Mouse (Mus musculus) inflammation-experienced regulatory T-cells (primary cell): ENCODE measurements around the gene Apbb2. TPM values are rescaled to one million over a fixed set of nuclear protein-coding genes. Genes with fewer than 3 reads are reported as not detected.

Experiments used
- polyA plus RNA-seq, 2 experiments: library from polyadenylated mRNA; unstranded; fragments of 100-300 nt; shearing (Covaris generic); gene quantifications; one replicate each; pipeline ENCODE4 v1.2.1; 2017

The Apbb2 gene
- 1 to 10 TPM; 3.2 to 5.2 TPM for polyA plus RNA-seq

DNA sequence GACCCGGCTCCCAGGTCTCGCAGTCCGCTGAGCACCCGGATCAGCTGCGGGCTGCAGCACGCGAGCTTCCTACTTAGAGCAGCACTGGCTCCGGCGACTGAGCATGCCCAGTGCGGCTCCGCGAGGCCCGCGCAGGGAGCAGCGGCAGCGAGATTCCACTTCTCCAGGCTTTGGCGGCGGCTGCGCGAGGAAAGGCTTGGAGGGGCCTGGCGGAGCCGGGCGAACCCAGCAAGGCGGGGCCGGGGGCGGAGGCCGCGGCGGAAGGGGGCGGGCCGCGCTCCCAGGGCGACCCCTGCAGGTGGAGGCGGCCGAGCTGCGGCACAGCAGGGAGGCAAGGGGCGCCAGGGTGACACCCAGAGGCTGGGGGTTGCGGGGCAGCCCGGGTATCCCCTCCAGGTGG, at the start of gene Apbb2:
Apbb2 (minus strand) TSS at position 188 of the 400 bp plus-strand sequence.

DNA sequence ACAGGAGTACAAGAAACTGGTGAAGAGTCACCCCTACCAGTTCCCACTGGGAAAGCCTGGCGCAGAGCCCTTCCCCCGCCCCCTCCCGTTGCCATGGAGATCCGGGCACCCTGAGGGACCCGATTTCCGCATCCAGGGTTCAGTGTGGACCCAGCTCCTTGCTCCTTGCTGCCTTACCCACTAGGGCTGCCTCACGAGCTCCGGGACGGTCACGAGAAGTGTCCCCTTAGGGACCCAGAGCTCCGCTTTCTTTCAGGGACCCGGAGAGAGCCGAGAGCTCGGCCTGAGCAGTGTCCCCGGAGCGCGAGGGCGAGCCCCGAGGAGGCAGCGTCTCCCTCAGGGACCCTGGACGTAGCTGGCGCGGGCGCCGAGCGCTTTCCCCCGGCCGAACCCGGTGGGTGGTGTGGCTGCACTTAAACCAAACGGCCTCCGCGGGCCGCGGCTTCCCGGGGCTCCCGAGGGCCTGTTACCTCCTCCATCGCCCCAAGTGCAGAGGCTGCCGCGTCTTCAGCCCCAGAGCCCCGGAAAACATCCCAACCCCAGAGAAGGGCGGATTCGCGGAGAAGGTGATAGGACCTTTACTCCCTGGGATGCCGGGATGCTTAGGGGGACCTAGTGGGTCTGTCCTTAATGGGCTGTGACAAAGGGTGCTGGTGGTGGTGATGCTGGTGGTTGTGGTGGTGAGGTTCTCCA, 358.7 kb downstream of the Apbb2 start, which contains the start of gene Nsun7:
Nsun7 (plus strand) TSS at position 142 of the 693 bp plus-strand sequence.

Other genes with a start within 250 kb of the Apbb2 start
- under 1 TPM in 1 of 2 experiments, not detected in 1; 0.49 TPM for gene Uchl1, start 57.3 kb upstream of the Apbb2 start, polyA plus RNA-seq
- under 1 TPM; 0.06 to 0.38 TPM for gene Limch1, start 127.0 kb upstream of the Apbb2 start, polyA plus RNA-seq